Comparison of ENCODE assay signal across 8 mouse cellular contexts in the genomic region with DNA sequence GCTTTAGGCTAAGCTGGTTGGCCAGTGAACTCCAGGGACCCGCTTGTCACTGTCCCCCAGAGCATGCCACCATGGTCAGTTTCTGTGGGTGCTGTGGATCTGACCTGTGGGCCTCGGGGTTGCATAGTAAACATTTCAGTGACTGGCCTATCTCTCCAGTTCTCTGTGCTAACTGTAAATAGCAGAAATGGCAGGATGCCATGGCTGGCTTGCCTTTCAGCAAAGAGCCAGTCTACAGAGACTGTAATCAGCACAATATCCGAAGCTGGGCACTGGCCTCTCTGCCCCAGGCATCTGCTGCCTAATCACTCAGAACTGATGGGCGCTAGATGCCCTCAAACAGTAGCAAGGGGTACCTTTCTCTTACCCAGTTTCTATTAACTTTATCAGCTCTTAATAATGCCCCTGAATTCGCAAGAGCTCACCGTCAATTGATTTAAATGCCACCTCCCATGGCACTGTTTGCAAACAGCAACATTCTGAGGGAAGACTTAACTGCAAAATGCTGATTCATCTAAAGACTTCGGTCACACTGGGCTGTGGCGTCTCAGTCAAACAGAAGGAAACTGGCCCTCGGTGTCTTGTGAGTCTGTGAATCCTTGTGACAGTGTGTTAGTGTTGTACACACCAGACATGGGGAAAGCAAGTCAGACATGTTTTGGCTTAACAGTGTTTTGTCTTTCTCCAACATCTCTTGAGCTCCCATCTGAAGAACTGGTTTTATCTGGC. TPM values are rescaled to one million over a fixed set of nuclear protein-coding genes. Genes with fewer than 3 reads are reported as not detected.
DNase-seq lines count a peak whose midpoint lies in the region; ATAC-seq and TF ChIP-seq lines count a peak whose summit lies in the region.

No protein-coding gene starts in this region.

- H3K4me1 ChIP-seq in hindbrain, embryonic 15.5 days (replicated peaks): peaks cover 22% of the 10 kb centered on the region
- H3K4me1 ChIP-seq in hindbrain, embryonic 10.5 days (replicated peaks): peaks cover 37% of the 10 kb centered on the region
- H3K4me1 ChIP-seq in kidney, postnatal 0 days (replicated peaks; ENCODE audit: insufficient read depth, low read length): peaks cover 6% of the 10 kb centered on the region; the same call in 1 of the 2 replicates

- H3K9me3 ChIP-seq in hindbrain, embryonic 15.5 days: 0 out of 2 replicates have a peak, but pooled peaks cover 9% of the 10 kb centered on the region
- peaks cover 12% of the 10 kb centered on the region for H3K9me3 ChIP-seq in hindbrain, embryonic 10.5 days
- H3K9me3 ChIP-seq in kidney, postnatal 0 days (replicated peaks; ENCODE audit: low read length): peaks cover 11% of the 10 kb centered on the region

- H3K4me3 ChIP-seq in hindbrain, embryonic 15.5 days: no peak overlapping the region
- H3K4me3 ChIP-seq in hindbrain, embryonic 10.5 days: no peak overlapping the region
- no peak overlapping the region for H3K4me3 ChIP-seq in kidney, postnatal 0 days (replicated peaks; ENCODE audit: low read depth, low read length)

- no peak overlapping the region for H3K9ac ChIP-seq in hindbrain, embryonic 15.5 days
- no peak overlapping the region for H3K9ac ChIP-seq in kidney, postnatal 0 days (ENCODE audit: low read depth, low read length)

- H3K27ac ChIP-seq in hindbrain, embryonic 15.5 days (replicated peaks): peak overlapping the region; percentile 39; the same call in 1 of the 2 replicates
- H3K27ac ChIP-seq in hindbrain, embryonic 10.5 days: no peak overlapping the region
- H3K27ac ChIP-seq in kidney, postnatal 0 days: peak overlapping the region; percentile 11; the same call in 1 of the 2 replicates

- no peak overlapping the region for H3K4me2 ChIP-seq in hindbrain, embryonic 15.5 days
- no peak overlapping the region for H3K4me2 ChIP-seq in kidney, postnatal 0 days (ENCODE audit: low read length)

- ATAC-seq in hindbrain, embryonic 15.5 days (ENCODE audit: low FRiP score, low read depth): peak; percentile 44; the same call in 1 of the 2 replicates
- 0 out of 2 replicates have a peak, but pooled peaks have one; percentile 41 for ATAC-seq in kidney, postnatal 0 days (replicated peaks; ENCODE audit: low FRiP score, low read depth)

- H3K27me3 ChIP-seq in hindbrain, embryonic 15.5 days: no peaks in the 10 kb centered on the region
- no peaks in the 10 kb centered on the region for H3K27me3 ChIP-seq in hindbrain, embryonic 10.5 days (ENCODE audit: insufficient read depth, poor library complexity, severe bottlenecking)
- no peaks in the 10 kb centered on the region for H3K27me3 ChIP-seq in kidney, postnatal 0 days (ENCODE audit: insufficient read depth, low read length)

- DNase-seq in adrenal gland, postnatal 14 days: peak; percentile 55
- DNase-seq in adrenal gland, postnatal 36 days: no peak
- no peak for DNase-seq in hindbrain, embryonic 10.5 days (ENCODE audit: low spot score)
- DNase-seq in Muller cell, postnatal 12 days (ENCODE audit: inconsistent ontology term): peak; percentile 54
- DNase-seq in kidney, postnatal 0 days (ENCODE audit: low spot score): no peak
- DNase-seq in natural killer cell, adult 2 months (ENCODE audit: low spot score in 2 of 2): no peak
- DNase-seq in layer of hippocampus, adult 11-12 months (ENCODE audit: low spot score): no peak

- WGBS in hindbrain, embryonic 15.5 days: 67% methylated on average over 9 of the region's 9 CpGs
- 91% methylated on average over 9 of the region's 9 CpGs for WGBS in hindbrain, embryonic 10.5 days
- 65% methylated on average over 9 of the region's 9 CpGs for WGBS in kidney, postnatal 0 days

- TF ChIP-seq CTCF in kidney, postnatal 0 days (IDR thresholded peaks at IDR 0.05; ENCODE audit: low read depth): no peak

- H3K36me3 ChIP-seq in hindbrain, embryonic 15.5 days: peaks cover 24% of the 10 kb centered on the region
- peaks cover 40% of the 10 kb centered on the region for H3K36me3 ChIP-seq in hindbrain, embryonic 10.5 days
- peaks cover 21% of the 10 kb centered on the region for H3K36me3 ChIP-seq in kidney, postnatal 0 days (ENCODE audit: insufficient read depth, low read length)

RNA-seq across cellular contexts. Expression of gene Zfp326, which starts 59.0 kb away (rescaled TPM):
- total RNA-seq in adrenal gland, postnatal 14 days (2021): 29.8 and 30.5 TPM in 2 replicates
- total RNA-seq in adrenal gland, postnatal 36 days (2021): 10 to 100 TPM; 24.0 to 27.6 TPM
- polyA plus RNA-seq in hindbrain, embryonic 15.5 days (2015; fragmentation: Nextera tagmentation; extraction: Ambion mirVana): 43.0 and 54.0 TPM in 2 replicates
- 40.4 and 53.6 TPM in 2 replicates for polyA plus RNA-seq in hindbrain, embryonic 10.5 days (2016; fragmentation: Nextera tagmentation; extraction: Ambion mirVana)
- 28.9 and 32.3 TPM in 2 replicates for polyA plus RNA-seq in kidney, postnatal 0 days (2015; fragmentation: Nextera tagmentation; extraction: Ambion mirVana)

Comparison
In these comparisons a context has a peak if more than half of its experiments do, and no peak if none do; other contexts are left out.
1. DNase-seq: peak in adrenal gland, postnatal 14 days (single experiment) and Muller cell, postnatal 12 days (single experiment); none in adrenal gland, postnatal 36 days (0 of 2), hindbrain, embryonic 10.5 days (single experiment), kidney, postnatal 0 days (single experiment), natural killer cell, adult 2 months (0 of 2) and layer of hippocampus, adult 11-12 months (single experiment).